Mouse (Mus musculus) stomach, embryonic 16.5 days (tissue): ENCODE data around the gene Trarg1. TPM values are rescaled to one million over a fixed set of nuclear protein-coding genes. Genes with fewer than 3 reads are reported as not detected.
"Not testable (repeated sequence)": the region's sequence is repeated elsewhere in the genome, so short reads cannot be mapped to it uniquely, and the experiment has no call there.

Source experiments
- ATAC-seq: fragments of 200-750 bp; cut with Nextera tagmentation; 2 replicates; pipeline ENCODE4 v1.8.0; 2017; ENCODE audit warnings: moderate number of reproducible peaks, moderate TSS enrichment; ENCODE audit not compliant: insufficient read depth, low FRiP score
- H3K27ac ChIP-seq: fragments of 300-500 bp; sonication (generic); 2 replicates; pipeline ENCODE4 v1.5.1; 2014; ENCODE audit warnings: low read length
- H3K27me3 ChIP-seq: fragments of 300-500 bp; sonication (generic); 2 replicates; pipeline ENCODE4 v1.6.1; 2014; ENCODE audit warnings: low read length, control low read depth, mixed read lengths; ENCODE audit not compliant: control insufficient read depth, insufficient read depth
- H3K36me3 ChIP-seq: fragments of 300-500 bp; sonication (generic); 2 replicates; pipeline ENCODE4 v1.6.1; 2014; ENCODE audit warnings: low read length; ENCODE audit not compliant: control insufficient read depth, insufficient read depth
- H3K4me1 ChIP-seq: fragments of 300-500 bp; sonication (generic); 2 replicates; pipeline ENCODE4 v1.6.1; 2014; ENCODE audit warnings: low read length, control low read depth, mixed read lengths; ENCODE audit not compliant: control insufficient read depth, insufficient read depth
- H3K4me2 ChIP-seq: fragments of 300-500 bp; sonication (generic); 2 replicates; pipeline ENCODE4 v1.6.1; 2014; ENCODE audit warnings: low read depth, low read length, mixed read lengths
- H3K4me3 ChIP-seq: fragments of 300-500 bp; sonication (generic); replicated peaks from 2 replicates; pipeline ENCODE4 v1.5.1; 2014; ENCODE audit warnings: mild to moderate bottlenecking, low read length
- H3K9ac ChIP-seq: fragments of 300-500 bp; sonication (generic); 2 replicates; pipeline ENCODE4 v1.6.1; 2014; ENCODE audit warnings: low read length
- H3K9me3 ChIP-seq: fragments of 300-500 bp; sonication (generic); replicated peaks from 2 replicates; pipeline ENCODE4 v1.6.1; 2016; ENCODE audit warnings: low read length, control low read depth; ENCODE audit not compliant: control insufficient read depth
- WGBS: fragments of 180-500 bp; shearing (Covaris S2); extraction: QIAGEN DNeasy Blood & Tissue Kit; methylation state at CpG from one replicate; pipeline ENCODE4 v1.1.7; 2014; 5-methylcytosine and 5-hydroxymethylcytosine counted together
- polyA plus RNA-seq: library from polyadenylated mRNA; unstranded; fragments of >200 nt; fragmentation: Nextera tagmentation; extraction: Ambion mirVana; gene quantifications from 2 replicates; pipeline ENCODE4 v1.2.1, GENCODE M21; 2015

Gene Trarg1
- 0.75 and 0.94 TPM in 2 replicates for polyA plus RNA-seq

GRCm38 (mm10) chr11:76679508-76679907, at the start of gene Trarg1:
Gene Trarg1 (plus strand): TSS chr11:76679808.
- not testable (repeated sequence) for H3K27ac ChIP-seq, H3K4me3 ChIP-seq, H3K27me3 ChIP-seq, H3K9me3 ChIP-seq, ATAC-seq, H3K36me3 ChIP-seq, H3K4me1 ChIP-seq, H3K9ac ChIP-seq
- peak within 1 kb of the TSS; percentile 22; the same call in 1 of the 2 replicates for H3K4me2 ChIP-seq
- WGBS: 32% methylated on average over 7 of the region's 8 CpGs

- Histone ChIP-seq H3K4me1 (no peaks in the 10 kb centered on the region), H3K36me3 (no peaks in the 10 kb centered on the region), H3K27ac (no peak overlapping the region), H3K4me3 (no peak overlapping the region), H3K9me3 (no peaks in the 10 kb centered on the region), H3K9ac (no peak overlapping the region), H3K27me3 (no peaks in the 10 kb centered on the region), H3K4me2 (no peak overlapping the region)
- 39% methylated on average over 2 of the region's 2 CpGs for WGBS
- no peak for ATAC-seq
Measured at GRCm38 (mm10) chr11:76630023-76630422, 49.6 kb upstream of the Trarg1 start.

GRCm38 (mm10) chr11:76630487-76630886, 49.1 kb upstream of the Trarg1 start:
- Histone ChIP-seq H3K4me3 (no peak overlapping the region), H3K27me3 (no peaks in the 10 kb centered on the region), H3K4me1 (no peaks in the 10 kb centered on the region), H3K9ac (no peak overlapping the region), H3K4me2 (no peak overlapping the region), H3K9me3 (no peaks in the 10 kb centered on the region), H3K27ac (no peak overlapping the region), H3K36me3 (no peaks in the 10 kb centered on the region)
- 65% methylated on average over 5 of the region's 5 CpGs for WGBS
- ATAC-seq: no peak

- H3K27me3 ChIP-seq: no peaks in the 10 kb centered on the region
- H3K4me3 ChIP-seq: no peak overlapping the region
- H3K9me3 ChIP-seq: no peaks in the 10 kb centered on the region
- WGBS: 76% methylated on average over 17 of the region's 17 CpGs
- no peak for ATAC-seq
- no peaks in the 10 kb centered on the region for H3K4me1 ChIP-seq
- H3K9ac ChIP-seq: no peak overlapping the region
- no peaks in the 10 kb centered on the region for H3K36me3 ChIP-seq
- no peak overlapping the region for H3K4me2 ChIP-seq
- H3K27ac ChIP-seq: no peak overlapping the region
Measured at GRCm38 (mm10) chr11:76639269-76639985, 40.2 kb upstream of the Trarg1 start.

DNA sequence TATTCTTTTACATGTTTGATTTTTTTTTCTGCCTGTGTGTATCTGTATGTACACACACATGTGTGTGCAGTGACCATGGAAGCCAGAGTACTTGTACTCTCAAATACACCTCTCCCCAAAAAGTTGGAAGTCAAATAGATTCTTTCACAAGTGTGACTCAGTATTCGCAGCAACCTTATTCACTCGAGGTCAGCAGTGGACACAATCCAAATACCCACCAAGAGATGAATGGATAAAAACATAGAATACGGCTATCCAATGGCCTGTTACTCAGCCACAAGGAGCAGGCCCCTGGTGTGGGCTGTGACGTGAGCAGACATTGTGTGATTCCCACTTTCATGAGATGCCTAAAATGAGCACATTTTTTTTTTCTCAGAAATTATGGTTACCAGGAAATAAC, 39.4 kb upstream of the Trarg1 start:
- Histone ChIP-seq H3K9me3 (no peaks in the 10 kb centered on the region), H3K36me3 (no peaks in the 10 kb centered on the region), H3K27ac (no peak overlapping the region), H3K4me3 (no peak overlapping the region), H3K27me3 (no peaks in the 10 kb centered on the region), H3K9ac (no peak overlapping the region), H3K4me1 (no peaks in the 10 kb centered on the region), H3K4me2 (no peak overlapping the region)
- ATAC-seq: no peak
- 72% methylated on average over 4 of the region's 4 CpGs for WGBS

DNA sequence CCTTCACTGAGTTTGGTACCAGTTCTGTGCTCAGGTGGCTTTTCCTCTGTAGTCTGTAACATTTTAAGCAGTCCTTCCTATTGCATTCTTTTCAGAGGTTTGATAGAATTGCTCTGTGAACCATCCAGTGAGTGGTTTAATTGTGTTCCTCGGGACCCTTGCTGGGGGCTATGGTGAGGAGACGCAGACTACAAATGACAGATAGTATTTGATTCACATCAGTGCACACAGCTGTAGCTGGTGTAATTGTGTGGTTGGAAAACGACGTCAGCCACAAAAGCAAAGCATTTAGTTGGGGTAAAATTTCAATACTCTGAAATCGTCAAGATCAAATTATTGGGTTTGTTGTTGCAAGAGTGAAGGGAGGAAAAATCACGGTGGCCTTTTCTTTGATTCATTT, 35.4 kb upstream of the Trarg1 start:
- 78% methylated on average over 6 of the region's 6 CpGs for WGBS
- H3K4me1 ChIP-seq: peaks cover 8% of the 10 kb centered on the region; the same call in 1 of the 2 replicates
- H3K4me2 ChIP-seq: no peak overlapping the region
- no peaks in the 10 kb centered on the region for H3K27me3 ChIP-seq
- H3K36me3 ChIP-seq: no peaks in the 10 kb centered on the region
- no peak overlapping the region for H3K4me3 ChIP-seq
- H3K9ac ChIP-seq: no peak overlapping the region
- H3K27ac ChIP-seq: no peak overlapping the region
- H3K9me3 ChIP-seq: no peaks in the 10 kb centered on the region
- ATAC-seq: no peak

DNA sequence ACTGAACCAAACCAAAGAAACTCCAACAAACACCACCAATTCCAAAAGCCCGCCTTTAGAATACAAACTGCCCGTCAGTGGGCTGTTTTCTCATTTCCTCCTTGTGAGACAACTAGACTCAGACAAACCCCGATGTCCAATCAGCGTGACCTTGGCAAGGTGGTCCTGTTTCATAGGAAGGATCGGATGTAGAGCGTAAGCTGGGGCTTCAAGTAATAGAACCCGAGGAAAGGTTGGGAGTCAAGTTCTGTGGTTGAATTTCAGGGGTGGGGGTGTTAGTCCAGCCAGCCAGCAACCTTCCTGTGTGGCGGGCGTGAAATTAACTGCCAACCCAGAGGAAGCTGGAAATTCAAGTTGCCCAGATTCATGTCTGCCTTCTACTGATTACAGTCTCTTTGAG, 34.6 kb upstream of the Trarg1 start:
- H3K4me2 ChIP-seq: no peak overlapping the region
- no peaks in the 10 kb centered on the region for H3K9me3 ChIP-seq
- H3K27me3 ChIP-seq: no peaks in the 10 kb centered on the region
- no peak overlapping the region for H3K4me3 ChIP-seq
- H3K27ac ChIP-seq: no peak overlapping the region
- no peak for ATAC-seq
- 68% methylated on average over 9 of the region's 9 CpGs for WGBS
- no peak overlapping the region for H3K9ac ChIP-seq
- H3K4me1 ChIP-seq: peaks cover 8% of the 10 kb centered on the region; the same call in 1 of the 2 replicates
- no peaks in the 10 kb centered on the region for H3K36me3 ChIP-seq

GRCm38 (mm10) chr11:76645955-76646354, 33.7 kb upstream of the Trarg1 start:
- no peaks in the 10 kb centered on the region for H3K9me3 ChIP-seq
- H3K4me1 ChIP-seq: peaks cover 8% of the 10 kb centered on the region; the same call in 1 of the 2 replicates
- under 1% methylated on average over 19 of the region's 19 CpGs for WGBS
- no peaks in the 10 kb centered on the region for H3K27me3 ChIP-seq
- ATAC-seq: peak; percentile 65; the same call in 1 of the 2 replicates
- no peak overlapping the region for H3K9ac ChIP-seq
- peak overlapping the region; percentile 46 for H3K4me2 ChIP-seq
- H3K36me3 ChIP-seq: no peaks in the 10 kb centered on the region
- peak overlapping the region; percentile 22 for H3K4me3 ChIP-seq
- H3K27ac ChIP-seq: no peak overlapping the region

- peak; percentile 73 for ATAC-seq
- Histone ChIP-seq H3K9me3 (no peaks in the 10 kb centered on the region), H3K4me2 (peak overlapping the region; percentile 31), H3K36me3 (no peaks in the 10 kb centered on the region), H3K9ac (no peak overlapping the region), H3K4me3 (peak overlapping the region; percentile 4; the same call in 1 of the 2 replicates), H3K27ac (no peak overlapping the region), H3K27me3 (no peaks in the 10 kb centered on the region), H3K4me1 (peaks cover 8% of the 10 kb centered on the region; the same call in 1 of the 2 replicates)
- 7% methylated on average over 7 of the region's 7 CpGs for WGBS
Measured at GRCm38 (mm10) chr11:76647062-76647461, 32.5 kb upstream of the Trarg1 start.
